Mouse (Mus musculus) adrenal gland, postnatal 4 days (tissue): ENCODE results near the gene Soga1. TPM values are rescaled to one million over a fixed set of nuclear protein-coding genes. Genes with fewer than 3 reads are reported as not detected.

Experiments used
- DNase-seq, 2 experiments: peaks; one replicate each; pipeline ENCODE4 v3.0.0; 2021 to 2022; ENCODE audit warnings: low spot score in 2 of 2, mixed read lengths in 2 of 2
- total RNA-seq, 2 experiments: library from RNA; stranded (reverse); gene quantifications; 2 replicates each; pipeline ENCODE4 v1.2.3; 2021

Soga1 gene
- total RNA-seq, 2 experiments from 2014 or later = 46.3 to 47.0 TPM

DNA sequence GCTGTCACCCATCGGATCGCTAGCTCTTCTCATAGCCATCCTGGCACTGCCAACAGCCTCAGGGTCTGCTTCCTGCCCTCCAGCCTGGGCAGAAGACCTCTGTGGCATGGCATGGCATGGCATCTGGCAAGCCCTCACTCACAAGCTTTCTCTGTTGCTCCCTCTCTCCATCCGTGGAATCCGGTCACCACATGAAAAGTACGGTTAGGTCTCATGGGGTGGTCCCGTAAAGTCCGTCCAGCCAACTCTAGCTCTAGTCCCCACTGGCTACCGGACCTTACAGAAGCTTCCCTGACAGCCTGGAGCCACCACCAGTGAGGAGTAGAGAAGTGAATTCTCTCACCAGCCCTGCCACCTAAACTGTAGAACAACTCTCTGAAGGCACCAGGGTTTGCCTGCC, 2.3 kb upstream of the Soga1 start:
- no peak for DNase-seq

DNA sequence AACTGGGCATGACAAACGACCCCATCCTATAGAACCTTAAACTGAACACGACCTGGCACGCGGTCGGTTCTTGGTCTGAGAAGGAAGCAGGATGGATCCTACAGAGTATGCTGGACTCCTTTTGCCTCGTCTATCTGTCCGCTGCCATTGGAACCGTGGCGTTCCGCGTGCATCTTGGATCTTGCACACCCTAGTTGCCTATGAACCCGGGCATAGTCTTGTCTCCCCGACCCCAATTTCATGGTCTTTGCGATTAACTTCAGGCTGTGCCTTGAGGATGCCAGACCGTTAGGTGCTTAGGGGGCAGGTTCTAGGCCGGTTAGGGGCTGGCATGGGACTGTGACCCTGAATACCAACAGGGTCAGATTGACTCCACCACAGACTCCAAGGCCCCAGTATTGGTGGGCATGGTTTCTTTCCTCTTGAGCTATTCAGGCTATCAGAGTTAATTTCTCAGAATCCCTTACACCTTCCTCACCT, 687 bp upstream of the Soga1 start:
- DNase-seq = no peak

DNA sequence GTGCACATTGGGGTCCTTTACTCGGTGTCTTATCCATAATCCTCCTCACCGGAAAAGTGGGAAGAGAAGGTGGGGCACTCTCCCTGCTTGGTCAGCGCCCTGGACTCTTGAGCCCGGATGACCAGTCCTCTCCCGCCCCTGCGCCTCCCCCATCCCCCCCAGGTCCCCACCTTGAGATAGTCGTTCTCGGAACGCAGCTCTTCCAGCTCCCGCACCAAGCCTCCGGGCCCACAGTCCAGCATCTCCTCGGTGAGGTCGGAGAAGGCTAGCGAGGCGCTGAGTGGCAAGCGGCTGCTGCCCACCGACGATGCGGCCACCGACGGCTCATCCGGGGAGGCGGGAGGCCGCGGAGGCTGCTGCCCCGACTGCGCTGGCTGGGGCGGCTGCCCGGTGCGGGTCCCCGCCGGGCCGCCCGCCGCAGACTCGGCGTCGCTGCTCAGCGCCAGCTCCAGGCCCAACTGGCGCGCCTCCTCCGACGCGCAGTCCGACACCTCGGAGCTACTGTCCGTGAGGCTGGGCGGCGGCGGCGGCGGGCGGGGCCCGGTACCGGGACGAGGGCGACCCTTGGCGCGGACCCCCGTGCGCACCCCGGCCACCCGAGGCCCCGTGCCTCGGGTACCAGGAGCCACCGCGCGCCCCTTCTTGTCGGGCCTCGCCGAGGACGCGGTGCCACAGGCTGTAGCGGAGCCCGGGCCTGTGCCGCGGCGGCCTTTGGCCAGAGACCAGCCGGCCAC, 828 bp downstream of the Soga1 start:
- peak in 1 of 2 experiments; percentile 42 for DNase-seq

DNA sequence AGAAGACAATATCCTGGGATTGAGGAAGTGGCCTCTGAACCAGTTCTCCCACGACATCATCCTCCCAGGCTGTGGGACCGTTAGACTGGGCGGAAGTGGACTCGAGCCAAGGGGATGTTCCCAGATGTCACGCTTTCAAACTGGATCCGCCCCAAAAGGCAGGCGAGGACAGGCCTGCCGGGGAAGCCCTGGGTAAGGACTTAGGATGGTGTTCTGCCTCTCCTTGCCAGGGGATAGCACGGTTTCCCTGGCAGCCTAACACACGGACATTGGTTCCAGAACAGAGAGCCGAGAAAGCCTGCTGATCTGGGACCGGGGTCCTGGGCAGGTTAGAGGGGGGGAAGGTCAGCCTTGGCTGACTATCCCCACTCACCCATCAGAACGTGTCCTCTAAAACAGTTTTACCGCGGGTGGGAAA, 1.4 kb downstream of the Soga1 start:
- peak; percentile 45 to 80 for DNase-seq

DNA sequence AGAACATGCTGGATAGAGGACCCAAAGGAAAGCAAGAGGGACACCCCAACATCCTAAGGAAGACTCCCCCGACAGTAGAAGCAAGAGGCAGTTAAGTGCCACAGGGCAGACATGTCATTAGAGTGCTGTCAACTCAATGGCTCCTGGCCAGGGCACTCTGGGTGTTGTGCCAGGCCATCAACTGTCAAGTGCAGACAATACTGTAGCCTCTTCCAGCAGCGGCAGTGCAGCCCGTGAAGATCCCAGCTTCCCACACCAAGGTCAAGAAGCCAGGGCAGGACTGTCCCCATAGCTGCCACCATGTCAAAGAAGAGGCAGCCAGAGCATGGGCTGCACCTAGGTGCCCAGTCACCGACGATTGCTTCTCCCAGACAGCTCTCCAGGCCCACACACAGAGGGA, 1.9 kb downstream of the Soga1 start:
- DNase-seq = peak in 1 of 2 experiments; percentile 41

DNA sequence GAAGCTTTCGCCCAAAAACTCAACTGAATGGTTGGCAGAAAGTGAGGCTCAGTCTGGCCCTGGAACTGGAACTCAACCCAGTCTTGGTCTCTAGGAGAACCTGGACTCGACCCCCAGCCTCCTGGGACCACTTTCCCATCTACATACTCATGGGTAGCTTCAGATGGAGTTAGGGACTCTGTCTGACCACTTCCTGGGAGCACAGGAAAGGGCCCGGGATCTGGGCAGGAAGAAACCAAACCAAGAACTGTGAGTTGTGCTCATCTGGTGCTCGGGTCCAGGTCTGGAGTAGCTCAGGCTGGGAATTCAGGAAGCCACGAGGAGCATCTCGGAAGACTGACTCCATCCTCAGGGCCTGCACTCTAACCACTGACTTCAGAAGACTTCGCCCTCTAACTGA, 2.5 kb downstream of the Soga1 start:
- DNase-seq = no peak

DNA sequence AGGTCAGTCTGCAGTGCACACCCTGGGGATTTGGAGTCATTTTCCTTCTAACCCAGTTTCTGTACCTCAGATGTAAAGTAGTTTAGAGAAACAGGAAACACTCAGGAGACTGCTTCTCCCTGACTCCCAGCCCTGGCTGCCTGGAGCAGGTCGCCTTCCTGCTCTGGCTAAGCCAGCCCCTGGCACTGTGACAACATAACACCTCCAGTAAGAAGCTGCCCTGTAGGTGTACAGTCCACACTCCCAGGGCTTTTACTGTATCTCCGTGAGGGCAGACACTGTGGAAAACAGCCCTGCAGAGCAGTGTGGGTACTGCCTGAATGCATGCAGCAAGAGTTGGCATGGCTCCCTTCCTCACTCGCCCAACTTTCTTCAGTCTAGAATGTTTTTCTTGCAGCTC, 3.4 kb downstream of the Soga1 start:
- DNase-seq = no peak

DNA sequence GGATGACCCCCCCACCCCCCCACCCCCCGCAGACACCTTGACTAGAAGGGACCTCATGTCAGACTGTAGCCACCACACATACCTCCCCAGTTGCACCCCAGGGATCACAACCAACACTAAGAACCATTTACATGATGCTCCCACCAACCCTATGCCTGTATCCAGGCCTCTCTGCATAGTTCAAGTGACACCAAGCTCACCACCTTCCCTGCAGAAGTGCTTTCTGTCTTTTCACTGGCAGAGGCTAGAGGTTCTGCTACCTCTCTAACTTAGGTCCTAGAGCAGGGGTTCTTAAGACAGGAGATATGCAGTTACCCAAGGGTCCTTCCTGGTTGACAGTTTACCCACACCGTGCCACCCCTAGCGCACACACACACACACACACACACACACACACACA, 3.8 kb downstream of the Soga1 start:
- DNase-seq = no peak

DNA sequence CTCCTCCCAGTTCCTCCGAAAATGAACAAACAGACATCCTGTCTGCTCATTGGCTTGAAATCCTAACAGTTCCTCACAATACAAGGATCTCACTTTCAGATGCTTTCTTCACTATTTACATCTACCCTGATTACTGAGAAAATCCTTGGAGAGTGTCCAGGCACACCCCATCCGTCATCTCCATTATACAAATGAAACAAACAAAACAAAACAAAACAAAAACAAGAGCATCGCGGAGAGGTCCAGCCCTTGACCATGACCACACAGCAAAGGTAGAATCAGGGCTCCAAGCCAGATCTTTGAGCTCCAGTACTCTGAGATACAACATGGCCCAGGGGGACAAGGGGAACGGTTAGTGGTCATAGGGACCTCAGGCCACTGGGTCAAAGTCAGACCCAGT, 4.3 kb downstream of the Soga1 start:
- no peak for DNase-seq

DNA sequence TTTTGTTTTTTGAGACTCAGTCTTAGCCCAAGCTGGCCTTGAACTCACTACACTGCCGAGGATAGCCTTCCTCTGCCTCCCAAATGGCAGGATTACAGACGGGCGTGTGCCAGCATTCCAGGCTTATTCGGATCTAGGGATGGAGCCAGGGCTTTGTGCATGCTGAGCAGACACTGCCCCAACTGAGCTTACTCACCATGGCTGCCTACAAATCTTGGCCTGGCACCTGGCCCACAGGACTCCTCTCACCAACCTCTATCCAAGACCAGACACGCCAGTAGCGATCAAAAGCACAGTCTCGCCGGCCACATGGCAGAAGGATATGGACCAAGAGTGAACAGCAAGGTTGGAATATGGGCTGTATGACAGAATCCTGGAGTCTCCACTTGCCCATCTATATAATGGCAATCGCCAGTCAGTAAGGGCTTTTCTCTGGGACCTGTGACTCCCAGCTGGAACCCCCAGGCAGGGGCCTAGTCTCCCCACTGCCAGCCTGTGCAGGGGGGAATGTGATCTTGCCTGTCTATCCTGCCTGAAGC, 4.8 kb downstream of the Soga1 start:
- DNase-seq = no peak

DNA sequence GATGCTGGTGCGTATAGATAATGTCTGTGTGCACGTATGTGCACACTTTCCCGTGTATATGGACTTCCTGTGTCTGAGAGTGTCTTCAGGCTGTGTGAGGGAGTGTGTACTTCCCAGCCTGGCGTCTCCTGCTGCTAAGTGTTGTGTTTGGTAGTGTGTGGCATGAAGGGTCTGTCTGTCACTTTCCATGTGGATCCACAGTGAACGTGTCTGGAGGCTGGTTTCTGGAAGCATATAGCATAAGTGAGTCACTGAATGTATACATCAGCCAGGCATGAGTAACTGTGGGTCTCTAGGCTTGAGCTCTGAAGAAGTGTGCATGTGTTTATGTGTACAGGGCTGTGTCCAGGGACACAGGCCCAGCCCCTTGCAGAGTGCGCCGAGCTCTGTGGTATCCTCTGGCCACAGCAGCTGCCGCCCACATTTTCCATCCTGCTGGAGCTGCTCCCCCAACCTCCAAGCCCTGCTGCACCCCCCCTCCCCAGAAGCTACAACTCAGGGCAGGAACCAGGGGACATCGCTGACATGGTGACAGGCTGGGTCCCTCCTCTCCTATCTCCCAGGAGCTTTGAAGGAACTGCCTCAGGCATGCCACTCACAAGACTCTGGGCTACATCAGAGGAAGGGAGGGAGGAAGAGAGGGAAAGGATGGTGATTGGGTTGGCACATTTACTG, 5.5 kb downstream of the Soga1 start:
- no peak for DNase-seq

DNA sequence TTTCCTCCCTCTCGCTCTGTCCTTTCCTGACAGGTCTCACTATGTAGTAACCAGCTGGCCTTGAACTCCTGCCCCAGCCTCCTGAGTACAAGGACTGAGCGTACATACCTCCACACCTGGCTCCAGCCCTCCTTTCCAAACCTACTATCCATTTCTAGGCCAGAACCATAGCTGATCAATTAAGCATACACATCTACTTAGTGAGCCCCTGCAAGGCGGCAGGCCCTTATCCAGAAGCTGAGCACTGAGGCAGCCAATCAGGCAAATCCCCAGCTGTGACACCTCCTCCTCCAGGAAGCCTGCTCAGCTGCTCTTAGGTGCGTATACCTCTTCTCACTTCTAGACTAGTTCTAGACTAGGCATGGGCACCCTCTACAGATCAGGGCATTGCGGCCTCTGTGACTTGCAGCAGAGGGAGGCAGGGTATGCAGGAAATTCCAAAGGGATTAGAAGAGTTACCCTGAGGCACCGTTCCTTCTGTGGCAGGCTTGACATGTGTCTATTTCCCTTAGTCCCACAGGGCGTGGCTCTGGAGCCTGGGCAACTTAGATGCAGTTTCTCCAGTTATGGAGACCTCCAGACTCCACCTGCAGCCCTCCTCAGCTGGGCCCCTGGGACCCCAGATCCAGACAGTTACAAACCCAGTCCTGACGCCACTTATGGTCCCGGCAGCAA, 6.6 kb downstream of the Soga1 start:
- DNase-seq = no peak

DNA sequence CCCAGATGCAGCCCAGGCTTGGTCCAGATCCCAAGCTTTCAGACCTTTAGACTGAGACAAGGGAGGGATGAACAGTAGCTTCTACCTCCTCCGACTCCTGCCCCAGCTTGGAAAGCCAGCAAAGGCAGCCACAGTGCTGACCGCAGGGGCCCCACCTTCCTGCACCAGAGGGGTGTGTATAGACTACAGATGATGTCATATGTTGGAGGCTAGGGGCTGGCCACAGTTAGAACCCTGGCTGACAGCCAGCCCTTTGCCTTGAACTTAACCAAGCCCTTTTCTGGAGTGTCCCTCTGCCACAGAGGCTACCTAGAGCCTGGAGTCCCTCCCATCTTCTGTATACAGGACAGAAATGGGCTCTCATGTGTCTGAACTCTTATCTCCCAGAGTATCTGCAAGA, 7.5 kb downstream of the Soga1 start:
- DNase-seq = peak in 1 of 2 experiments; percentile 58

DNA sequence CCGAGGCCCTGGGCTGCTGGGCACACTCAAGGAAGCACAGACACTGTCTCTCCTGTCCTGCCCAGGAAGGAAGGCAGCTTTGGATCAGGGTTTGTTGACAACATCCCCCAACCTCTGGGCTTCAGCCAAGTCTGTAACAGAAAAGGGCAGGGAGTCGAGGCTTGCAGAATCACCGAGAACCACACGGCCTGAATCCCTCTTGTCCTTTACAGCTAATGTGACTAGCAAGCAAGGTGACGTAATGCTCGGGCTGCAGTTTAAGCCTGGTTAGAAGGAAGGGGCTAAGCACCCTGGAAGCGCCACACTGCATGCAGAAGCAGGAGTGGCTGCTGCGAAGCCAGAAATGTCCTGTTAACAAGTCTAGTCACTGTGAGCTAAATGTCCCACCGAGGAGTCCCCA, 8.7 kb downstream of the Soga1 start:
- no peak for DNase-seq

DNA sequence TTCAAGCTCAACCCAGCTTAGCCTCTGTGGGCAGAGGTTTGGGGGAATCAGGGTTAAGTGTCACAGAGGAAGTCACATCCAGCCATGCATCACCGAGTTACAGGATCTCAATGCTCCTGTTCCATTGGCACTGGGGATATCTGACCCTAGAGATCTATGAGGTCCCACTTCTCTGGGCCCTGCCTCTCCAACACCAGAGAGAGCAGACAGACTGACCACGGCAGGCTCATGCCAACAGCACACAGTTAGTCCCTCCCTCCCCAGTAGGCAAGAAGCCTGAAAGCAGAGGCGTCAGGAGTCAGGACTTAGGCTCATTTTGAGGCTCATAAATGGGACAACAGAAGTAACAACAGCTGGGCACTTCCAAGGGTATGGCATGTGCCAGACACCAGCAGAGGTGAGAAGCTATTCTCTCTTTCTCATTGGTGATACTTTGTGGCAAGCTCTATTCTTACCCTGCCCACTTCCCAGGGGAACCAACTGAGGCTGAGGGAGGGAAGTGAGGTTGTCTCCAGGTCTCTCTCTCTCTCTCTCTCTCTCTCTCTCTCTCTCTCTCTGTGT, 9.2 kb downstream of the Soga1 start:
- no peak for DNase-seq

DNA sequence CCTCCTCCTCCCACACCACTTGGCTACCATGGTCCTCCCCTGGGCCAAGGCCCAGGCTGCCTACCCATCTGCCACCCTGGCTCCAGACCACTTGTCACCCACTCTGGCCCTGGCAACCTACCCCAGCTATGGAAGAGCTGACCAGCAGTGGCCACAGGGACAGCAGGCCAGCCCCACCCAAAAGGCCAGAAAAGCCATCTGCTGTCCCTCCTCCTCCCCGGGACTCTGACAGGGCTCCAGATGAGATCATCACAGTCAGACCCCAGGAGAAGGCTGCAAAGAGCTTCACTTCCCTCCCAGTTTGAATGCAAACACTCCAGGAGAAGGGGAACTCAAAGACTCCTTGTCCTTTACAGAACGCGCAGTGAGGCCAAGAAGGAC, 9.7 kb downstream of the Soga1 start:
- DNase-seq = no peak

DNA sequence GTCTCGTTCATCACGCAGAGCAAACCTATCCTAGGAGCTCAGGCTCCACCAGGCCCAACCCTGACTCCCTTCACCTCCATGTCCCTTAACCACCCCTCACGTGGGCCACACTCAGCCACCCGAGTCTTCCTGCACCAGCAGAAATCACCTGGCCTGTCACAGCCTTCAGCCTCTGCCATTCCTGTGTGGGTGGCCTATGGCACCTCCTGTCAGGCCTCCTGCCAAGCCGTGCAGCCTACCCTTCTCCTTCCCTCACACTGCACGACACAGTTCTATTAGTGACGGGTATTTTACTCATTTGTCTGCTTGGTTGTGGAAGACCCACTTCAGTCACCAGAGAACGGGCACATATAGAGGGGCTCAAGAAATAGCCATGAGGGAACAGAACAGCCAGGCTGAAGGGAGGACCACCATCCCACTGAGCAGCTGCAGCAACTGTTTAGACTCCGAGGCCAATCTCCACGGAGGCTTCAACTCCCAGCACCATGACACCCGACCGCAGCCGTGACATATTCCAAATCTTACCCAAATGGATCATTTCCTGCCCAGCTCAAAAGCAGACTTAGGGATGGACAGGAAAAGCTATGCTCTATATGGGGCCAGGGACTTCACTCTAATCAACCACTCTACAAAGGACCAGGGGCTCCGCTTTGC, 10.2 kb downstream of the Soga1 start:
- DNase-seq = no peak

DNA sequence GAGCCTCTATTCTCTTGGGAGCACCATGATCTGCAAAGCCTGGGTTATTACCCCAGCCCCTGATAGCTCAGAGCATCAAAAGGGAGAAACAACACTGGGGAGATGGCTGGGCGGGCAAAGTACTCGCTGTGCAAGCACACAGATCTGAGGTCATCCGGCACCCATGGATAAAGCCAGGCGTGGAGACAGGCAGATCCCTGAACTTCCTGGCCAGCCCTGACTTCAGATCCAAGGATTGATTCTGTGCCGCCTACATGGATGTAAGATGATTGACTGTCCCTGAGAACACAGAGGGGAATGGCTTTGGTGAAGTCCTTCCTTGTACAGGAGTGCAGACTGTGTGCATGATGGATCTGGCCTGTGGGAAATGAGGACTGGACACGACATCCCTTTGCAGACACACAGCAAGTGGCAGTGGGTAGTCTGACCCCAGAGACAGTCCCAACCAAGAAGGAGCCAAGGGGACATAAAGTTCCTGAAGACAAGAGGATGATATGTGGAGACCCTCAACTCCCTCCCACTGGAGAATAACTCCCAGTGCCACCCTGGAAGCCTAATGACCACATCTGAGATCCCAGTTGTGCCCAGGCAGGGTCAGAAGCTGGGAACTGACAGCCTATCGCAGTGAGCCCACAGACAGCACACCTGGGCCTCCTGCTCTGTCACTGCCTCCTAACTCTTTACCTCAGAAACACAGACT, 12.2 kb downstream of the Soga1 start:
- no peak for DNase-seq

DNA sequence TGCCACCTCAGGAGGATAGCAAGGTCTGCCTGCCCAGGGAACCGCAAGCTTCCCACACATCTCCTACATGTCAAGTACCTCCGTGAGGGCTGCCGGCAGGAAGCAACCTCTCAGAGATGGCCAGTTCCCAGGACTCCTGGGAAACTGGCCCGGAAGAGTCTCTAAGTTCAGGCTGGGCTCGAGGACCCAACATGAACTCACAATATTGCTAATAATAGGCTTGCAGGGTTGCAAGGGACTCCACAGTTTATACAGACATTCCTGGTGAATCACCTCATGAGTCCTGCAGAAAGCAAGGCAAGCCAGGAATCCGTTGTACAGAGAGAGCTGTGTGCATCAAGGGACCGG, 13.2 kb downstream of the Soga1 start:
- no peak for DNase-seq

DNA sequence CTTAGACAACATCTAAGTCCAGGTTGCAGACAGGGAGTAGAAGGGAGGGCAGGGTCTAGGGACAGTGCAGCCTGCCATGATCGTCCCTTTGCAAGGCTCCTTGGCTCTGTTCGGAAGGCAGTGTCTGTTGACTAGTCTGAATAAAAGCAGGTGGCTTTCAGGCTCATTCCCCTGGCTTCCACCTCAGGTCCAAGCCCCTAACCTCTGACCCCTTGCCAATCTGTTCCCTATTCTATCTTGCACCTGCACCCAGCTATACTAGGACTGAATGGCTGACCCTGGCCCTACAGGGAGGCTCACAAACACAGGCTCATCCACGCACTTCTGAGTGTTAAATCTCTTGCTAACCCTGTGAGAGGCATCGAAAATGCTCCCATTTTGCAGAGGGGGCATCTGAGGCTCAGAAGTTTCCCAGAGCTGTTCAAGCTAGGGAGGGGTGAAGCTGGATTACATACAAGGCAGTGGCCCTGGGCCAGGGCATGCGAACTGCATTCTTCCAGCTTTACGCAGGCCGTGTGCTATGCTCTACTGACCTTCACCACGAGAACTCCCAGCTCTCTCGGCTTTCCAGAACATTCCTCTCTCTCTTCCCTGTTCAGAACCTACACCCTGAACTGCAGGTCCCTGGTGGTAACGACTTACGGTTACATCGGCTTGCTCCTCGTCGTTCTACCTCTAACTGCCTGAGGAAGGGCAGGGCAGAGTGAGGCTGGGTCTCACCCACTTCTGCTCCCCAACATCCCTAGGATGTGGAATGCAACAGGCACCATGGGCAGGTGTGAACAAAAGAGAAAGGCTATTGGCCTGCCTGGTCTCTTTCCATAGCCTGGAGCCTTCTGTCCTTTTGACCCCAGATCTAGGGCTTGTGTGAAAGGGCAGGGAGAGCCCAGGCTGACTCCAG, 13.8 kb downstream of the Soga1 start:
- no peak for DNase-seq
